Mouse (Mus musculus): ENCODE measurements at regions not wholly inside any gene's neighbourhood (a gene's known extent, or its start where the extent isn't known, plus 50 kb on each side); places are given as distances from the start of the nearest gene placed in this dataset.
A peak's percentile ranks its signal among the peaks of the same experiment; 100 is the strongest.

GRCm38 (mm10) chr13:69182478-69182877, 183.1 kb upstream of the Adcy2 start:
- no peak for DNase-seq (ENCODE audit: low spot score in 2 of 2)
- intact Hi-C loops (cut with DNase I): loop anchor here (10.0 kb wide), 1 partner anchor 272 kb away; no protein-coding TSS in a partner anchor

- intact Hi-C loops (cut with DNase I): no loop called here
- no peak for DNase-seq (ENCODE audit: low spot score in 2 of 2)
Observed at GRCm38 (mm10) chr13:69190661-69191060, 191.3 kb upstream of the Adcy2 start.

- DNase-seq (ENCODE audit: low spot score in 2 of 2): no peak
- intact Hi-C loops (cut with DNase I): no loop called here
Observed at GRCm38 (mm10) chr13:69196464-69196871, 197.1 kb upstream of the Adcy2 start.

- DNase-seq (ENCODE audit: low spot score in 2 of 2): no peak
- intact Hi-C loops (cut with DNase I): no loop called here
Observed at GRCm38 (mm10) chr13:69207741-69208568, 208.6 kb upstream of the Adcy2 start.

- DNase-seq (ENCODE audit: low spot score in 2 of 2): no peak
- intact Hi-C loops (cut with DNase I): no loop called here
Observed at GRCm38 (mm10) chr13:69208569-69208881, 209.2 kb upstream of the Adcy2 start.

GRCm38 (mm10) chr13:69216579-69216978, 217.2 kb upstream of the Adcy2 start:
- intact Hi-C loops (cut with DNase I): no loop called here
- DNase-seq (ENCODE audit: low spot score in 2 of 2): peak in 1 of 2 experiments; percentile 6

- DNase-seq (ENCODE audit: low spot score in 2 of 2): no peak
- intact Hi-C loops (cut with DNase I): no loop called here
Observed at GRCm38 (mm10) chr13:69220425-69220824, 221.1 kb upstream of the Adcy2 start.

GRCm38 (mm10) chr13:69226538-69226937, 227.2 kb upstream of the Adcy2 start:
- DNase-seq (ENCODE audit: low spot score in 2 of 2): no peak
- intact Hi-C loops (cut with DNase I): no loop called here

GRCm38 (mm10) chr13:69230361-69230943, 231.1 kb upstream of the Adcy2 start:
- no peak for DNase-seq (ENCODE audit: low spot score in 2 of 2)
- intact Hi-C loops (cut with DNase I): no loop called here

GRCm38 (mm10) chr13:69236386-69236785, 237.0 kb upstream of the Adcy2 start:
- intact Hi-C loops (cut with DNase I): no loop called here
- DNase-seq (ENCODE audit: low spot score in 2 of 2): no peak

GRCm38 (mm10) chr13:69237918-69238317, 238.6 kb upstream of the Adcy2 start:
- intact Hi-C loops (cut with DNase I): no loop called here
- no peak for DNase-seq (ENCODE audit: low spot score in 2 of 2)

GRCm38 (mm10) chr13:69239261-69239915, 240.0 kb upstream of the Adcy2 start:
- intact Hi-C loops (cut with DNase I): no loop called here
- DNase-seq (ENCODE audit: low spot score in 2 of 2): no peak

GRCm38 (mm10) chr13:69242544-69243296, 243.4 kb upstream of the Adcy2 start:
- DNase-seq (ENCODE audit: low spot score in 2 of 2): no peak
- intact Hi-C loops (cut with DNase I): no loop called here

GRCm38 (mm10) chr13:69250334-69251129, 251.2 kb upstream of the Adcy2 start:
- intact Hi-C loops (cut with DNase I): loop anchor here (2.0 kb wide), 1 partner anchor 16 kb away; no protein-coding TSS in a partner anchor
- DNase-seq (ENCODE audit: low spot score in 2 of 2): no peak

- no peak for DNase-seq (ENCODE audit: low spot score in 2 of 2)
- intact Hi-C loops (cut with DNase I): loop anchor here (2.0 kb wide), 1 partner anchor 16 kb away; no protein-coding TSS in a partner anchor
Observed at GRCm38 (mm10) chr13:69251130-69251561, 251.8 kb upstream of the Adcy2 start.

- DNase-seq (ENCODE audit: low spot score in 2 of 2): no peak
- intact Hi-C loops (cut with DNase I): no loop called here
Observed at GRCm38 (mm10) chr13:69252335-69252734, 253.0 kb upstream of the Adcy2 start.

GRCm38 (mm10) chr13:69260485-69260884, 261.1 kb upstream of the Adcy2 start:
- no peak for DNase-seq (ENCODE audit: low spot score in 2 of 2)
- intact Hi-C loops (cut with DNase I): no loop called here

- intact Hi-C loops (cut with DNase I): no loop called here
- no peak for DNase-seq (ENCODE audit: low spot score in 2 of 2)
Observed at GRCm38 (mm10) chr13:69260972-69261371, 261.6 kb upstream of the Adcy2 start.

GRCm38 (mm10) chr13:69263722-69264121, 264.4 kb upstream of the Adcy2 start:
- intact Hi-C loops (cut with DNase I): no loop called here
- DNase-seq (ENCODE audit: low spot score in 2 of 2): no peak

Measured in left cerebral cortex, postnatal 36 days (tissue).